Mouse (Mus musculus): ENCODE measurements at regions not wholly inside any gene's neighbourhood (a gene's known extent, or its start where the extent isn't known, plus 50 kb on each side); places are given as distances from the start of the nearest gene placed in this dataset.

DNA sequence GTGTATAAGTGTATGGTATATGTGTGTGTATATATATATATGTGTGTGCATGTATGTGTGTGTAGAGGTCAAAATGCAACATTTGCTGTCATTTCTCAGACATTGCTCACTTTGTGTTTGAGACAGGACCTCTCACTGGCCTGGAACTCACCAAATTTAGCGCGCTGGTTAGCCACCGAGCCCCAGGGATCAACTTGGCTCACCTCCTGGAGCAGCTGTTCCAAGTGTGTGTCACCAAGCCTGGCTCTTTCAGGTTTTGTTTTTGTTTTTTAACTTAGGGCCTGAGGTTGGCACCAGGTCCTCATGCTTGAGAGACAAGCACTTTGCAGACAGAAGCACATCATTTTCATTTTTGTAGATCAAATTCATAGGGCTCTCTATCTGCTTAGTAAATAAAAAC is 154.0 kb upstream of the Jmjd1c start:
- no peak for ATAC-seq (replicated peaks; ENCODE audit: insufficient number of reproducible peaks, low FRiP score, low TSS enrichment, poor library complexity, severe bottlenecking)

DNA sequence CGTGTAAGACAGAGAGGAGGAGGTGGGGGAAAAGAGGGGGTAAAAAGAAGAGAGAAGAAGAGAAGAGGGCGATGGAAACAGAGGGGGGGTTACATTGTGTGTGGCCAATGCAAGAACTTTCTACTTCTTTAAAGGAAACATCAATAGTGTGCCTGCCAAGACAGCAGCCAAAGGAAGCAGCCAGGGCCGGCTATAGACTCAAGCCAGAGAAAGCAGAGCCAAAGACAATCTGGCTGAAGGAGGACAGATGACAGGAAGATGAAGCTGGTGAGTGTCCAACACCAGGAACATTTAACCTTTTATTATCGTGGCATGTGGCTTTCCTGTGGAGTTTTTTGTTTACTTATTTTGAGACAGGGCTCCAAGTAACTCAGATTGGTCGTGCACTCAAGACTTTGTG is 152.1 kb upstream of the Jmjd1c start:
- ATAC-seq (replicated peaks; ENCODE audit: insufficient number of reproducible peaks, low FRiP score, low TSS enrichment, poor library complexity, severe bottlenecking), result no peak

DNA sequence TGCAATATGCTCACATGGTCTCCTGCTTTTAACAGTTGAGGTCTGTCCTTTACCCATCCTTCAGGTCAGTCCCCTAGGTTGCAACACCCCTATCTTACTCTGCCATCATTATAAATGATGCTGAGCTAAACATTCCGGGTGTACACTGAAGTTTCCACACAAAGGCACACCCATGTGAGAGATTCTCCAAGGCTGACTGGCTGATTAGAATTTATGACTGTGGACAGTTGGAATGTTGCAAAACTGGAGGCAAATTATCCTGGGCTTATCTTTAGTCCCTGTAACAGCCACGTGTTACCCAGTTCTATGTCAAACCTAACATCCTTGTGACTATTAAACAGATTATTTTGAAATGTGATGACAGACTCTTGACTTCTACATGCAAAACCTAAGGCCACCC is 149.8 kb upstream of the Jmjd1c start:
- no peak for ATAC-seq (replicated peaks; ENCODE audit: insufficient number of reproducible peaks, low FRiP score, low TSS enrichment, poor library complexity, severe bottlenecking)

DNA sequence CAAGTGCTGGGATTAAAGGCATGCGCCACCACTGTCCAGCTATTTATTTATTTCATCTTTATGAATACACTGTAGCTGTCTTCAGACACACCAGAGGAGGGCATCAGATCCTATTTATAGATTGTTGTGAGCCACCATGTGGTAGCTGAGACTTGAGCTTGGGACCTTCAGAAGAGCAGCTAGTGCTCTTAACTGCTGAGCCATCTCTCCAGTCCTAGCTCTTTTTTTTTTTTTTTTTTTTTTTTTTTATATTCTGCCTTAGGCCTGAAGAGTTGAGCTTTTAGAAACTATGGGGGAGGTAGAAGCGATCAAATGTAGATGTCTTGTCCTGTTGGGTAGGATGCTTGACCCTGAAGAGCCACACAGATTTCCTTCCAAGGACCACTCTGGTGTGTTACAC is 147.6 kb upstream of the Jmjd1c start:
- ATAC-seq (replicated peaks; ENCODE audit: insufficient number of reproducible peaks, low FRiP score, low TSS enrichment, poor library complexity, severe bottlenecking), result no peak

DNA sequence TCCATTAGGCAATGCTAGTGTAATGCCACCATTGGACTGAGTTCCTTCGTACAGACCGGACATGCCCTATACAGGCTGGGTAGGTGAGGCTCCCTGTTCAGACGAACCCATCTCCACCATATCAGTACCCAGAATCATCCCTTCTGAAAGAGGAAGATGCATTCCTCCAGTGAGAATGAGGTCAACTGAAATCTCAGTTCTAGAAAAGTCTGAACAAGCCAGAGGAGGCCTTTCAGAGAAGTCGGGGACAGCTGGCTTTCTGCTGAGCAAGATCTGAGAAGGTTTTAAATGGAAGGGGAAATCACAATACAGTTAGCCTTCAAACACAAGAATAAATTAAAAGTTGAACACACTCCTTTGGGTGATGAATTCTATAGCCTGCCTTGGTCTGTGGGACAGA is 145.5 kb upstream of the Jmjd1c start:
- ATAC-seq (replicated peaks; ENCODE audit: insufficient number of reproducible peaks, low FRiP score, low TSS enrichment, poor library complexity, severe bottlenecking), result no peak

DNA sequence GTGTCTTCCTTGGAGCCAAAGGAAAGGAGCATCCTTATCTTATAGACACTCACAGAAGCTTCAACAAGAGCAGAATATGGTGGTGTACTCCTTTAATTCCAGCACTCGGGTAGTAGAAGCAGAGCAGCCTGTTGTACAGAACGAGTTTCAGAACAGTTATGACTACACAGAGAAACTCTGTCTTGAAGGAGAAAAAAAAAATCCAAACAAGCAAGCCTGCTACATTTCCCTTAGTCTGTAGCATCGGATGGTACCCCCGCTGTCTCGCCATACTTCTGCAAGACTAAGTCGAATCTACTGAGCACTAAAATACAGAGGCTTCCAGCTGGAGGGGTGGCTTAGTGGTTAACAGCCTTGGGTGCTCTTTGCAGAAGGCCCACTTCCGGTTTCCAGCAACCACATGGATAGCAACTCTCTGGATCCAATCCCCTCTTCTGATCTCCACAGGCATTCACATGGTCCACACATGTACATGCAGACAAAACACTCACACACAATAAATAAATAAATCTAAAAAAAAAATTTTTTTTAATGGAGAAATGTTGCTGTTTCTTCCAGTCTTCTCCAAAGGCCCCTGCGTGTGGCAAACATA is 144.6 kb upstream of the Jmjd1c start:
- no peak for ATAC-seq (replicated peaks; ENCODE audit: insufficient number of reproducible peaks, low FRiP score, low TSS enrichment, poor library complexity, severe bottlenecking)

DNA sequence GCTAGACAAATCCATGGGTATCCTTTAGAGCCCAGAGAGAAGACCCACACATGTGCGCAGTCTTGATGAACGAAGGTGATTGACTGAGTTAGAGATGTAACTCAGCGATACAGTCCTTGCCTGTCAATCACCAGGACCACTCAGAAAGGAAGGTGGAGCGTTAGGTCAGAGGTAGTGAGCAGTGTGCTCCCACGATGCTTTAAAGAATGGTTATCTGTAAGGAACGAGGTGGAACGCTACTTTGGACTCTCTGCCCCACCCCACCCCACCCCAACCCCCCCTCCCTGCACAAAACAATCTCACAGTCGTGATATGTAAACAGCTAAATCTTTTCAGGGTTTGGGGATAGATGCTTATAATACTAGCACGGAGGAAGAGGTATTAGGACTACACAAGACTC is 144.0 kb upstream of the Jmjd1c start:
- ATAC-seq (replicated peaks; ENCODE audit: insufficient number of reproducible peaks, low FRiP score, low TSS enrichment, poor library complexity, severe bottlenecking), result no peak

DNA sequence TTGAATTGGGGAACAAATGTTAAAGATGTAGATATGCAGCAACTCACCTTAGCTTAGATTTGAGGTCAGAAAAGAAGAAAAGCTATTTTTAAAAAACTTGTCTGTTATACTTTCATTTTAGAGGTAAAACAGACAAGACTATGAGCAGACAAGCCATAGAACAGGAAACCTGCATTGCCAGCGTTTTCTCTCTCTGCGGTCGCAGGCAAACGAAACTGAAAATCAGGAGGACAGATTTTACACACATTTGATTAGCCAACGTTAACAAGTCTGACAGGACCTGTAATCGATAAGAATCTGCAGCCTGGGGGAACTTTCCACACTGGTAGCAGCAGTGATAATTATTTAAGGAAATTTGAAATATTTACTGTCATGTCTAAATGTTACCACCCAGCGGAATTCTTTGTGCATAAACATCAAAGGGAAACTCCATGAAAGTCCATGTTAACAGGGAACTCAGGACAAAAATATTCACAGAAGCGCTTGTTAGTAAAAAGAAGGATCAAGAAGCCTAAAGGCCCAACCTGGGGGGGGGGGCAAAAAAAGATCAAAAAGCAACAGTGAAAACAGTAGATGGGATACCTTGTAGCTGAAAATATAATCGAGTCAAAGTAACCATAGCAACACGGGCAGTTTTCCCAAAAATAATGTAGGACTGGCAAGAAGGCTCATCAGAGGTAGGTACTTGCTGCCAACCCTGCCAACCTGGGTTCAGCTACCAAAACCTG is 142.5 kb upstream of the Jmjd1c start:
- ATAC-seq (replicated peaks; ENCODE audit: insufficient number of reproducible peaks, low FRiP score, low TSS enrichment, poor library complexity, severe bottlenecking), result no peak; the same call in 1 of the 2 replicates

DNA sequence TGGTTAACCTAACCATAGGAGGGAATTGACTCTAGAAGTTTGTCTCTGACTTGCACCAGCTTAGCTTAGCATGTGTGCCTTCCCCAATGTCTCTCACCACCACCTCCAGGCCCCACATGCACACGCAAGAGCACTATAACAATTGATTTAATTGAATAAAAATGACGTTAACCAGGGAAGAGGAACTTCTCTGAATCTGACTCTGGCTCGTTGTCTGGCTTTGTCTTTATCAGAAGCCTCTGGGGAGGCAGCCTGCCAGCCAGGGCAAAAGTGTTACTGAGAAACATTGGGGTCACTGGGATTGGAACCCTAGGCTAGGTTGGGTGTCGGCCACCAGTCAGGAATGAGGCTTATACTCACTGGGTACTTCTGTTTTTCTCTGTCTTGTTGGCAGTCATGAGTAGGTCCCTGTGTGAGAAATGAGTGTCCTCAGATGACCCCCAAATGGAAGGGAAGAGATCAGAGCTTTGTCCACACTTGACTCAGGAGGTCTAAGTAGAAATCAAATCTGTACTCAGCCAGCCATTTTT is 141.9 kb upstream of the Jmjd1c start:
- no peak for ATAC-seq (replicated peaks; ENCODE audit: insufficient number of reproducible peaks, low FRiP score, low TSS enrichment, poor library complexity, severe bottlenecking)

DNA sequence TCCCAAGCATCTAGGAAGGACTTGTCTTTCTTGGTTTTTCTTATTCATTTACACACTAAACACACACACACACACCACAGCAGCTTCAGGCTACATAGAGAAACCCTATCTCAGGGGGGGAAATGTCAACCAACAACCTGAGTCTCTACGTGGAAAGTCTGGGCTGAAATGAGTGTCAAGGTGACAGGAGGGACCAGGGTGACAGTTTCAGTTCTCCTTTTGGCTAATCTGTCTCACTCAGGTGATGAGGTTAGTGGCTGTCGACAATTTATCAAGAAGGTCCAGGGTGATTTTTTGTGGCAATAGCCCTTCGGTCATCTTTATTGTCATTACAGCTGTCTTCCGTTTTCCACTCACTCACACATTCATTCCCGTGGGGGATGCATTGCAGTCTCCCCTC is 140.5 kb upstream of the Jmjd1c start:
- ATAC-seq (replicated peaks; ENCODE audit: insufficient number of reproducible peaks, low FRiP score, low TSS enrichment, poor library complexity, severe bottlenecking), result no peak

DNA sequence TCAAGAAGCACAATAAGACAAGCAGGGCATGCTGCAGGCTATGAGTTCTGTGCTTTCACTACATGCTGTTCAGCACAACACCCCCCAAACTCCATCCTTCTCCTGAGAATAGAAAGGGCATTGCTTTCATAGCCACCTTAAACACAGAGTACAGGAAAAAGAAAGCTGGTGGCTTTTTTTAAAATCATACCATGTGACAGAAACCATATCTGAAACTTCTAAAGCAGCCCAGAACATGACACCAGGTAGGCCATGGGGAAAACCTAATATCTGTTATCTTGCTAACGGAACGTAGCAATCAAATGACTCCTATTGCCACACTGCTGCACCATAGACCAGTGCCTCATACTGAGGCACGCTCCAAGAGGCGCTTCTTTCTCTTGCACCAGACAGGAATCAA is 139.3 kb upstream of the Jmjd1c start:
- ATAC-seq (replicated peaks; ENCODE audit: insufficient number of reproducible peaks, low FRiP score, low TSS enrichment, poor library complexity, severe bottlenecking), result no peak

DNA sequence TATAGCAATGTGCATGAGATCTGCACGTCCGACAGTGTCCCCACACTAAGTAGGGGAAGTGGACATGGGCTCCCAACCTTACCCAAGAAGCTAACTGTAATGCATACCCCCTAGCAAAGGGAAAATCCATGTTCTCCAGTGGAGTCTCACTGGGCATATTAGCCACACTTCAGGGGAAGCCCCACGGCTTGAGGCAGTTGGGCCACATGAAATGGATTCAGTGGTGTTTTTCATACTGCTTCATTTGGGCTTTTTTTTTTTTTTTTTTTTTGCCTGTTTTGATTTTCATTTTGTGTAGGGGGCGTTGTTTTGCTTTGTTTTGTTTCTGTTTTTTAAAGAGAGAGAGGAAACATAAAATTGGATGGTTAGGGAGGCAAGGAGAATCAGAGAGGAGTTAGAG is 138.6 kb upstream of the Jmjd1c start:
- no peak for ATAC-seq (replicated peaks; ENCODE audit: insufficient number of reproducible peaks, low FRiP score, low TSS enrichment, poor library complexity, severe bottlenecking)

All from monocyte, adult 5-6 weeks (primary cell).